Mouse (Mus musculus) CD4-positive, CD25-positive, alpha-beta regulatory T cell, adult 2 months (primary cell): ENCODE results near the gene Fyb.

Experiments
- DNase-seq: peaks from one replicate; pipeline ENCODE4 v3.0.0-alpha.2; 2012; ENCODE audit warnings: low read depth, low spot score

Gene Fyb

DNA sequence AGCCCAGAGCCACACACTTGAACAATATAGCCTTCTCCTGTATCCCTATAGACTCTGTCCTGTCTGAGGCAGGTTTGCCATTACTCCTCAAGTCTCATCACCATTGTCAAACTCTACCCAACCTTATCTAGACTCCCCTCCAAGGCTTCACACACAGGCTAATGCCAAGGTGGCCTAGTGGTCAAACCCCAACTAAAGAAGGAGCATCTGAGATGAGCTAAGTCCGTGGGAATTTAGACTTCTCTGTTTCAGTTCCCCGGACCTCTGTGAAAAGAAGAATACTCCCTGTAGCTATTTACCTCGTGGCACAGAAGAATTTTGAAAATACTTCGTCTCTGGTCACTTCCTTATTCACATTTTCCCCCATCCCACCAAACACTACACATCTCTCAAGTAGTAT is 39.5 kb downstream of the Fyb start:
- DNase-seq = no peak

GRCm38 (mm10) chr15:6562629-6563028 is 40.0 kb downstream of the Fyb start:
- no peak for DNase-seq

GRCm38 (mm10) chr15:6564977-6565421 is 42.3 kb downstream of the Fyb start:
- DNase-seq = no peak

- no peak for DNase-seq
Measured at GRCm38 (mm10) chr15:6565873-6566272, 43.2 kb downstream of the Fyb start.

DNA sequence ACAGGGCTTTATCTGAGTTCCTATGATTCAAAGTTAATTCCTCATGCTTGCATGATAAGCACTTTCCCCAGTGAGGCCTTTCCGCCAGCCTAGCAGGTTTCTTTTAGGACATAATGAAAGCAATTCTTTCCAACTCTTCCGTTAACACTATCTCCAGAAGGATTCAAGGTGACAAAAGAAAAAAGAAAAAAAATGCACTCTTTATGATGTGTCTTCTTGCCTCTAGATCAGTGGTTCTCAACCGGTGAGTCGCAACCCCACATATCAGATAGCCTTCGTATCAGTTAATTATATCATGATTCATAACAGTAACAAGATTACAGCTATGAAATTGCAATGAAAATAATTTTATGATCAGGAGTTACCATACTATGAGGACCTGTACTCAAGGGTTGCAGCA is 45.3 kb downstream of the Fyb start:
- no peak for DNase-seq

DNA sequence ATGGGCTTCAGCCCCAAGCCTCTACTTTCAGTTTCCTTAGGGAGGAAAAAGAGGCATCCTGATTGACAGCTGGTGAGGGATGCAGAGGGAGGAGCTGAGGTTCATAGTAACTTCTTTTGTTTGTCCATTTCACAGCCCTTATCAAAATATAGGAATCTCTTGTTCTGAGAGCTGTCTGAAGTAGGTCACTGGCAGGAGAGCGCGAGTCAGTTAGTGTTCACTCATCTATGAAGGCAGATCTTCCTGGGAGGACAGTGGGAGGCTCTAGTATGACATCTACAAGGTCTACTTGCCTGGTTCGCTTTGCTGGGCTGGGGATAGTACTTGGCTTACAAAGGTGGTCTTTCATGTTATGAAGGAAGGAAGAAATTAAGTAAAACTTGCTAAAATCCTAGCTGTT is 46.0 kb downstream of the Fyb start:
- no peak for DNase-seq

GRCm38 (mm10) chr15:6569074-6569473 is 46.4 kb downstream of the Fyb start:
- peak; percentile 86 for DNase-seq

DNA sequence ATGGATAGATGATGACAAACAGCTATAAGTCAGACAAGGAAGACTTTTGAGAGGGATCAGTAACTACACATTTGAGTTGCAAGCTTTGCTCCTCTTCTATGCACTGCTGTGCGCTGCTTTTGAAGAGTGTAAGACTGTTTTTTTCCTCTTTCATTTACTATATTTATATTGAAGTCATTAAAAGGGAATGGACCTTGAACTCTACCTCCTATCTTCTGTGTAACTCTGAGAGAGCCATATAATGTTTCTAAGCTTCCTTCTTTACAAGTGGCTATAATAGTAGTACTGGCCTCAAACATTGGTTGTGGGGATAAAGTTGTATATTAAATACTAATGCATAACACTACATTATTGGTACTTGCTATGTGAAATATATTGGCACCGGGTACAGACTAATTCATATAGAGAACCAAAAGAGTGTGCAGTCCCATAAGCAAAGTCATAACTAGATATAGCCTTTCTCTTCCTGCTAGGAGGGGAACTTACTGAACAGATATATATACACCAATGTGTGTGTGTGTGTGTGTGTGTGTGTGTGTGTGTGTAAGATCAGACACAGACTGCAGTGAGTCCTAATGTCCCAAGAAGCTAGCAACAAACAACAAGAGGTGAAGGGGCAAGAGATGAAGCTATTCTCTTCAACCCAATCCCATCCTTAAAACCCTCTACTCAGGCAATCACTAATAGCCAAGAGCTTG is 47.7 kb downstream of the Fyb start:
- no peak for DNase-seq

DNA sequence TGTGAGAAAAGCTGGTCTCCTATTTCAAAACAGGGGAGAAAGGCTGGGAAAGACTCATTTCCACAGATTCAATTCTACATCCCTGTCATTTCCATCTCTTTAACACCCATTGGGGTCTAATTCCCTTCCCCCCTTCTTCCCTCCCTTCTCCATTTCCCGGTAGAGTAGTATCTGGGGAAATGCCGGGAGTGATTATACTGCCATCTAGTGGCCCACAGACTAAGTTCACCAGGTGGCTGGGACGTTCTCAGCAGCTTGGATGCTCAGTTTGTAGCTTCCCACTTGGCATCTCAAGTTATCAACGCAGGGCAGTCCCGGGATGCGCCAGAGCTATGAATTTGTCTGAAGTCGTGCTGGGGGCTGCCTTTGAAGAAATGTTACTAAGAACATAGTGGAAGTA is 48.2 kb downstream of the Fyb start:
- peak; percentile 81 for DNase-seq

- peak; percentile 76 for DNase-seq
Measured at GRCm38 (mm10) chr15:6574283-6574960, 51.8 kb downstream of the Fyb start.

- peak; percentile 74 for DNase-seq
Measured at GRCm38 (mm10) chr15:6577971-6578370, 55.3 kb downstream of the Fyb start.

DNA sequence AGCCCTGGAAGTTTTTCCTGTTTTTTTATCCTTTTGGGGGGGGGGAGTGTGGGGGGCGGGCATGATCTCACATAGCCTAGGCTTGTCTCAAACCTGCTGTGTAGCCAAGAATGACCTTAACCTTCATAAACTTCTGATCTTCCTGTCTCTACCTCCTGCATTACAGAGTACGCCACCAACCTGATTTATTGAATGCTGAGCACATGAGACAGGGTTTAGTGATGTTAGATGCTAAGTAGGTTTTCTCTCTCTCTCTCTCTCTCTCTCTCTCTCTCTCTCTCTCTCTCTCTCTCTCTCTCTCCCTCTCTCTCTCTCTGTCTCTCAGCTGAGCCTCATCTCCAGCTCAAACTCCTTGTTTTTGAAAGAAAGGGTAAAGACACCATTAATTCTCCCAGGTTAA is 56.0 kb downstream of the Fyb start:
- DNase-seq = peak; percentile 54

- DNase-seq = peak; percentile 68
Measured at GRCm38 (mm10) chr15:6579194-6579768, 56.6 kb downstream of the Fyb start.

- DNase-seq = peak; percentile 79
Measured at GRCm38 (mm10) chr15:6579769-6580261, 57.2 kb downstream of the Fyb start.

DNA sequence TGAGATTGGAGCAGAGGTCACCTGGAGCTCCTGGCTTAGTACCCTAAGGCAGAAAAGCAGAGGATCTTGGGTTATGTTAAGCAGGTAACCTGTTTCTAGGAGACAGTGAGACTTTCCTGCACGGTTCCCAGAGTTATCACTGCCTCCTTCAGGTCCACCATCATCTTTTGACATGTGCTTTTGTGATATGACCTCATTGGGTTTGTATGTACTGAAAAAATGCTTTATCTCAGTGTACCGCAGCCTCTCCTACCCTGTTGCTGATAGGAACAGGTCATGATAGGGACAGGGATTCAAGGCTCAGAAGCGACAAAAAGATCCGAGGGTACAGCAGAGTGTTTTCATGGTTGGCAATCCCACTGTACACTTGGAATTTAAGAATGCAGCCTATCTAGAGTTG is 62.0 kb downstream of the Fyb start:
- DNase-seq = no peak

DNA sequence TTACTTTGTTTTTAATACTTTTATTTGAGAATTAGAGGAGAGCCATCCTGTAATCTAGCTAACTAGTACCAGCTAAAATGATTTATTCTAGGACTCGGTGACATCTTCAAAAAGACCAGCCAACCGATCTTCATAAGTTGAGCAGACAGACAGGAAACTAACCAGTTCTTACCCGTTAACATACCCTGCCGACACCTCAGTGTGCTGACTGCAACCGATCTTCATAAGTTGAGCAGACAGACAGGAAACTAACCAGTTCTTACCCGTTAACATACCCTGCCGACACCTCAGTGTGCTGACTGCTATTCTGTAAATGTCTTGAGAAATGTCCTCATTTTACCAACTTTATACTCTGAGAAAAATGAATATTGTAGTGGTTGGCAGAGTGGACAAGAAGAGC is 63.7 kb downstream of the Fyb start:
- peak; percentile 72 for DNase-seq

- no peak for DNase-seq
Measured at GRCm38 (mm10) chr15:6587526-6587925, 64.9 kb downstream of the Fyb start.

DNA sequence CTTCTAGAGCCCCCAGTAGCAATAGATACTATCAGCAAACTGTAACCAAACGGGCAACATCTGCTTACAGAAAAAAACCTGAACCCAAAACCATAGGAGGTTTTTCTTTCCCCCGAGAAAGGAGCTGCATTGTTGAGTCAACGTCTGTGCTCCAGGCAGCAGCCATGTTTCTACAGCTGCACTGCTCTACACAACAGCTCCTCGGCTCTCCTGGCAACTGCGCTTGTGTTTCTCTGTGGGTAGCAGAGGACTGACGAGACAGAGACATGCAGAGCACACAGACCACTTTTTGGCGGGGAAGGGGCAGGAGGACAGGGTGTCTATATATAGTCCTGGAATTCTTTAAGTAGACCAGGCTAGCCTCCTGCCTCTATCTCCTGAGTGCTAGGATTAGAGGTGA is 65.5 kb downstream of the Fyb start:
- DNase-seq = peak; percentile 59

- no peak for DNase-seq
Measured at GRCm38 (mm10) chr15:6590846-6591451, 68.3 kb downstream of the Fyb start.

DNA sequence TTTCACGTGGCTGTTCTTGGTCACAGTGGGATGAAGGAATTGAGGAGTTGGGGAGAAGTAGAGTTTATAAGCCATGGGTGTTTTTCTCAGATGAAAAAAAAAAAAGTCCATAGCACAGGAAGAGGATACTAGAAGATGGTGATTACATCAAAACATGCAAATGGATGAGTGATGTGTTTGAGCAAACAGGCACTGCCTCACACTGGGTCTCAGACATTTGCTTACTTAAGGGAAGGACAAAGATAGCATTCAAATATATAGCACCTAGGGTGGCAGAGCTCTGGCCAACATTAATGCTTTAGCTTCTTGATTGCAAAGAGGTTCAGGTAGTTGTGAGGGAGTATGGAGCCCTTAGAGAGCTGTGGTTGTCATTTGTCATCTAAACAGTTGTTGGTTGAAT is 68.9 kb downstream of the Fyb start:
- DNase-seq = peak; percentile 65

- DNase-seq = peak; percentile 90
Measured at GRCm38 (mm10) chr15:6592561-6593253, 70.1 kb downstream of the Fyb start.

DNA sequence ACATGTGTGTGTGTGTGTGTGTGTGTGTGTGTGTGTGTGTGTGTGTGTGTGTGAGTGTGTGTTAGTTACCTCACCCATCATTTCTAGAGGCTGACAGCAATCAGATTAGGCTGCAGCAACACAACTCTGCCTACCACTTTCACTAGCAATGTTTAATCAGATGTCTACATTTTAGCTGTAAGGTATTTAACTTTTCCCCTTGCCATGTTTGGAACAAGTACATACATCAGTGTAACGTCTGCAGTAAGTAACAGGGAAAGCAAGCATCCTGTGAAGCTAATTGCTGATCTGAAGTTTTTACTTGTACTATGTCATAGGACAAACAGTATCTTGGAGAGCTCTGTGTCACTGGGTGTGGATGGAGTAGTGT is 70.6 kb downstream of the Fyb start:
- peak; percentile 51 for DNase-seq
